Comparison of ENCODE assay signal across 24 mouse cellular contexts in genomic region chr14:121959538-121959980, GRCm38 (mm10). TPM values are rescaled to one million over a fixed set of nuclear protein-coding genes. Genes with fewer than 3 reads are reported as not detected.
DNase-seq lines count a peak whose midpoint lies in the region; TF ChIP-seq lines count a peak whose summit lies in the region.
"Had no signal": no experiment of that assay in that cellular context is flagged by ENCODE, and none has a peak within 500 bp of the region (broad histone marks: within the 10 kb centered on the region; RNA-seq: fewer than 3 reads in every experiment).

No protein-coding gene starts in this region.

- peaks cover 28% of the 10 kb centered on the region for H3K4me1 ChIP-seq in heart, embryonic 10.5 days
- H3K4me1 ChIP-seq in CH12.LX (ENCODE audit: control insufficient read depth in 1 of 2, insufficient read depth in 2 of 2): peaks cover 35 to 89% of the 10 kb centered on the region in 2 experiments
- H3K4me1 ChIP-seq: forebrain, embryonic 10.5 days had no signal

- H3K36me3 ChIP-seq in heart, embryonic 10.5 days: no peaks in the 10 kb centered on the region
- H3K36me3 ChIP-seq in CH12.LX (replicated peaks in 1 of 2; ENCODE audit: control insufficient read depth in 1 of 2, insufficient read depth in 1 of 2, low read length in 1 of 2) (peaks cover 4 to 34% of the 10 kb centered on the region in 2 experiments), macrophage (ENCODE audit: inconsistent target) (no peaks in the 10 kb centered on the region)
- H3K36me3 ChIP-seq: heart, embryonic 12.5 days; heart, embryonic 15.5 days; intestine, embryonic 15.5 days had no signal

- no peak for TF ChIP-seq POLR2A in CH12.LX (IDR thresholded peaks at IDR 0.05; ENCODE audit: low read depth, low read length)

- dilution Hi-C loops in CH12.LX (cut with MboI; ENCODE audit: extremely low pct_ligation_motif_present, extremely low pct_unique_long_range_greater_than_20kb, low sequenced_read_pairs): no loop called here

- H3K27me3 ChIP-seq in heart, embryonic 10.5 days (ENCODE audit: insufficient read depth, poor library complexity, severe bottlenecking): no peaks in the 10 kb centered on the region
- no peaks in the 10 kb centered on the region for H3K27me3 ChIP-seq in CH12.LX (replicated peaks)
- H3K27me3 ChIP-seq: forebrain, embryonic 13.5 days; heart, embryonic 12.5 days; heart, embryonic 15.5 days; intestine, embryonic 15.5 days had no signal

- no peak for TF ChIP-seq CTCF in CH12.LX (conservative IDR thresholded peaks at IDR 0.05 in 1 of 2, IDR thresholded peaks at IDR 0.05 in 1 of 2; ENCODE audit: low read depth in 2 of 2, low read length in 2 of 2)

- peak; percentile 22 for DNase-seq in heart, embryonic 10.5 days (ENCODE audit: low spot score)
- DNase-seq in heart, adult 18-20 months: no peak
- DNase-seq in CD4-positive helper T cell, adult 2 months (ENCODE audit: low read depth, low spot score): peak; percentile 42
- DNase-seq in CH12.LX (ENCODE audit: extremely low read depth): no peak
- DNase-seq in ovary, postnatal 14 days (ENCODE audit: low spot score): no peak
- no peak for DNase-seq in right cerebral cortex, postnatal 4 days
- no peak for DNase-seq in thymus, postnatal 10 days (ENCODE audit: low spot score in 2 of 2)
- DNase-seq: adrenal gland, adult 8-10 months; adrenal gland, postnatal 25 days; cerebellum, adult 18-20 months; cerebellum, adult 9-10 months; cerebellum, postnatal 14 days; gastrocnemius, postnatal 25 days; heart, postnatal 10 days; heart, postnatal 4 days had no signal

- H3K4me2 ChIP-seq in CH12.LX (ENCODE audit: insufficient read depth, low read depth, poor library complexity, severe bottlenecking): 0 out of 2 replicates have a peak overlapping the region, but pooled peaks have one; percentile 21
- H3K4me2 ChIP-seq: forebrain, embryonic 13.5 days; heart, embryonic 12.5 days; heart, embryonic 15.5 days; hindbrain, embryonic 14.5 days; intestine, embryonic 15.5 days had no signal

- TF ChIP-seq EP300 in CH12.LX (IDR thresholded peaks at IDR 0.05; ENCODE audit: low read length): peak; percentile 61

- no peak for TF ChIP-seq RAD21 in CH12.LX (IDR thresholded peaks at IDR 0.05; ENCODE audit: low read depth, low read length)

- in situ Hi-C loops in CH12.LX (cut with MboI; ENCODE audit: low pct_ligation_motif_present, low pct_unique_long_range_greater_than_20kb, low sequenced_read_pairs): no loop called here

- no peak overlapping the region for H3K9ac ChIP-seq in CH12.LX (ENCODE audit: insufficient read depth, low read depth)
- H3K9ac ChIP-seq: forebrain, embryonic 13.5 days; heart, embryonic 12.5 days; heart, embryonic 15.5 days; hindbrain, embryonic 14.5 days; intestine, embryonic 15.5 days had no signal

- peaks cover 3% of the 10 kb centered on the region; the same call in 1 of the 2 replicates for H3K79me2 ChIP-seq in CH12.LX (replicated peaks; ENCODE audit: control insufficient read depth, extremely low read depth, insufficient read depth, poor library complexity, severe bottlenecking)
- H3K79me2 ChIP-seq in macrophage (ENCODE audit: inconsistent target): peaks cover 100% of the 10 kb centered on the region

- H3K4me3 ChIP-seq in heart, embryonic 10.5 days: no peak overlapping the region
- H3K4me3 ChIP-seq in CH12.LX (replicated peaks in 1 of 3; ENCODE audit: low read depth in 2 of 3, low read length in 2 of 3, poor library complexity in 1 of 3) (no peak overlapping the region), macrophage (ENCODE audit: inconsistent target) (no peak overlapping the region)
- H3K4me3 ChIP-seq: forebrain, embryonic 10.5 days; forebrain, embryonic 13.5 days; heart, embryonic 12.5 days; heart, embryonic 15.5 days; intestine, embryonic 15.5 days had no signal

- H3K9me3 ChIP-seq in heart, embryonic 10.5 days: no peaks in the 10 kb centered on the region
- H3K9me3 ChIP-seq in CH12.LX (replicated peaks; ENCODE audit: low read length): no peaks in the 10 kb centered on the region
- H3K9me3 ChIP-seq: forebrain, embryonic 10.5 days; forebrain, embryonic 13.5 days; heart, embryonic 12.5 days; heart, embryonic 15.5 days; intestine, embryonic 15.5 days had no signal

- no peak overlapping the region for H3K27ac ChIP-seq in heart, embryonic 10.5 days
- H3K27ac ChIP-seq in CH12.LX (ENCODE audit: insufficient read depth, low read depth): no peak overlapping the region
- H3K27ac ChIP-seq in macrophage: peak overlapping the region; percentile 52
- H3K27ac ChIP-seq: forebrain, embryonic 10.5 days; forebrain, embryonic 13.5 days; heart, embryonic 15.5 days; hindbrain, embryonic 14.5 days; hindbrain, postnatal 0 days; intestine, embryonic 15.5 days had no signal

- WGBS in heart, embryonic 10.5 days: 82% methylated on average over 3 of the region's 3 CpGs
- 97% methylated on average over 3 of the region's 3 CpGs for WGBS in macrophage (ENCODE audit: missing documents)

TF ChIP-seq in CH12.LX, 34 proteins besides CTCF, POLR2A, EP300 and RAD21:
- TF ChIP-seq MAX (IDR thresholded peaks at IDR 0.05; ENCODE audit: low read length) (no peak), ZNF384 (IDR thresholded peaks at IDR 0.05; ENCODE audit: low read depth, low read length) (no peak), BHLHE40 (IDR thresholded peaks at IDR 0.05; ENCODE audit: low read depth, low read length) (peak; percentile 45; the same call in 1 of the 2 replicates), TCF12 (IDR thresholded peaks at IDR 0.05; ENCODE audit: low read depth, low read length) (0 out of 2 replicates have a peak, but pooled peaks have one; percentile 19), JUN (IDR thresholded peaks at IDR 0.05; ENCODE audit: insufficient read depth, low read depth, low read length) (no peak), ETS1 (conservative IDR thresholded peaks at IDR 0.05; ENCODE audit: low read depth, low read length) (no peak), E2F4 (IDR thresholded peaks at IDR 0.05; ENCODE audit: insufficient replicate concordance, low read depth, low read length) (no peak), PAX5 (IDR thresholded peaks at IDR 0.05; ENCODE audit: low read length) (no peak), ZC3H11A (IDR thresholded peaks at IDR 0.05; ENCODE audit: low read depth, low read length) (no peak), HCFC1 (IDR thresholded peaks at IDR 0.05; ENCODE audit: low read depth, low read length) (no peak), MYC (IDR thresholded peaks at IDR 0.05; ENCODE audit: low read depth, low read length) (peak; percentile 72; the same call in 1 of the 2 replicates), JUND (conservative IDR thresholded peaks at IDR 0.05; ENCODE audit: low read depth, low read length) (no peak), NRF1 (IDR thresholded peaks at IDR 0.05; ENCODE audit: low read depth, low read length) (no peak), UBTF (IDR thresholded peaks at IDR 0.05; ENCODE audit: low read depth, low read length) (no peak)

RNA-seq across cellular contexts. Expression of gene Gpr183, which starts 5.4 kb away (rescaled TPM):
- 1.6 and 2.3 TPM in 2 replicates for polyA plus RNA-seq in heart, embryonic 10.5 days (2016; fragmentation: Nextera tagmentation; extraction: Ambion mirVana)
- total RNA-seq in heart, adult 18-20 months (2021): 1 to 10 TPM in 1 of 2 experiments, under 1 TPM in 1; 0.62 to 1.8 TPM
- 3.6 and 4.0 TPM in 2 replicates for total RNA-seq in CH12.LX (2012; rRNA removed)
- 16.2 and 16.3 TPM in 2 replicates for total RNA-seq in CH12.LX (2014; rRNA removed)
- 8.3 and 8.7 TPM in 2 replicates for polyA plus RNA-seq in CH12.LX (2012; ENCODE audit: insufficient read length, low read depth)
- 1 to 10 TPM in 13 of 26 experiments, under 1 TPM in 10, not detected in 3; 0.39 to 6.8 (median 1.9) TPM for total RNA-seq in macrophage (2018; cell fraction: chromatin; rRNA removed)
- total RNA-seq in macrophage (2018; cell fraction: cytosol; rRNA removed): 10 to 100 TPM in 1 of 26 experiments, 1 to 10 TPM in 19, under 1 TPM in 6; 0.40 to 10.8 (median 3.0) TPM
- total RNA-seq in macrophage (2018; cell fraction: nucleus; rRNA removed): 10 to 100 TPM in 1 of 26 experiments, 1 to 10 TPM in 19, under 1 TPM in 6; 0.17 to 27.4 (median 2.0) TPM
- polyA plus RNA-seq in macrophage (2018): 2.6 to 26.1 TPM (median 8.0 TPM) in 3 replicates

RNA-seq across cellular contexts. Expression of gene Gpr18, which starts 44.0 kb away (rescaled TPM):
- polyA plus RNA-seq in heart, embryonic 10.5 days (2016; fragmentation: Nextera tagmentation; extraction: Ambion mirVana): 0.34 TPM in 1 of 2 replicates, not detected in the other
- total RNA-seq in heart, adult 18-20 months (2021): 1 to 10 TPM in 1 of 2 experiments, under 1 TPM in 1; 0.22 to 1.8 TPM
- 26.8 and 33.5 TPM in 2 replicates for total RNA-seq in CH12.LX (2012; rRNA removed)
- total RNA-seq in CH12.LX (2014; rRNA removed): 32.5 and 37.0 TPM in 2 replicates
- polyA plus RNA-seq in CH12.LX (2012; ENCODE audit: insufficient read length, low read depth): 37.8 and 46.2 TPM in 2 replicates
- 1 to 10 TPM in 6 of 26 experiments, under 1 TPM in 8, not detected in 12; 0.33 to 5.1 (median 0.94) TPM for total RNA-seq in macrophage (2018; cell fraction: chromatin; rRNA removed)
- total RNA-seq in macrophage (2018; cell fraction: cytosol; rRNA removed): 10 to 100 TPM in 1 of 26 experiments, 1 to 10 TPM in 14, under 1 TPM in 11; 0.12 to 14.1 (median 2.8) TPM
- 10 to 100 TPM in 1 of 26 experiments, 1 to 10 TPM in 14, under 1 TPM in 1, not detected in 10; 0.44 to 13.9 (median 3.5) TPM for total RNA-seq in macrophage (2018; cell fraction: nucleus; rRNA removed)
- 0.20 to 0.28 TPM (median 0.22 TPM) in 3 replicates for polyA plus RNA-seq in macrophage (2018)
- total RNA-seq: gastrocnemius, adult 8-10 months; gastrocnemius, postnatal 25 days; heart, postnatal 4 days; hindbrain, postnatal 0 days had no signal
- polyA plus RNA-seq: hindbrain, embryonic 14.5 days; hindbrain, postnatal 0 days had no signal

Comparison
In these comparisons a context has a peak if more than half of its experiments do, and no peak if none do; other contexts are left out.
1. DNase-seq: peak in heart, embryonic 10.5 days (single experiment) and CD4-positive helper T cell, adult 2 months (single experiment); none in heart, adult 18-20 months (0 of 2), CH12.LX (single experiment), ovary, postnatal 14 days (single experiment), right cerebral cortex, postnatal 4 days (single experiment) and thymus, postnatal 10 days (0 of 2).
2. RNA of gene Gpr18, which starts 44.0 kb away (polyA plus RNA-seq): 37.8 to 46.2 TPM in CH12.LX; 0.34 TPM in heart, embryonic 10.5 days and 0.20 to 0.28 TPM in macrophage; every median in the first group is over 10 times any median in the second.